Mouse (Mus musculus): Measurements from ENCODE around the gene Nfib. TPM values are rescaled to one million over a fixed set of nuclear protein-coding genes. Genes with fewer than 3 reads are reported as not detected.

Nfib gene
- polyA plus RNA-seq (2012; fragmentation: generic; extraction: Trizol): 7.7 TPM

DNA sequence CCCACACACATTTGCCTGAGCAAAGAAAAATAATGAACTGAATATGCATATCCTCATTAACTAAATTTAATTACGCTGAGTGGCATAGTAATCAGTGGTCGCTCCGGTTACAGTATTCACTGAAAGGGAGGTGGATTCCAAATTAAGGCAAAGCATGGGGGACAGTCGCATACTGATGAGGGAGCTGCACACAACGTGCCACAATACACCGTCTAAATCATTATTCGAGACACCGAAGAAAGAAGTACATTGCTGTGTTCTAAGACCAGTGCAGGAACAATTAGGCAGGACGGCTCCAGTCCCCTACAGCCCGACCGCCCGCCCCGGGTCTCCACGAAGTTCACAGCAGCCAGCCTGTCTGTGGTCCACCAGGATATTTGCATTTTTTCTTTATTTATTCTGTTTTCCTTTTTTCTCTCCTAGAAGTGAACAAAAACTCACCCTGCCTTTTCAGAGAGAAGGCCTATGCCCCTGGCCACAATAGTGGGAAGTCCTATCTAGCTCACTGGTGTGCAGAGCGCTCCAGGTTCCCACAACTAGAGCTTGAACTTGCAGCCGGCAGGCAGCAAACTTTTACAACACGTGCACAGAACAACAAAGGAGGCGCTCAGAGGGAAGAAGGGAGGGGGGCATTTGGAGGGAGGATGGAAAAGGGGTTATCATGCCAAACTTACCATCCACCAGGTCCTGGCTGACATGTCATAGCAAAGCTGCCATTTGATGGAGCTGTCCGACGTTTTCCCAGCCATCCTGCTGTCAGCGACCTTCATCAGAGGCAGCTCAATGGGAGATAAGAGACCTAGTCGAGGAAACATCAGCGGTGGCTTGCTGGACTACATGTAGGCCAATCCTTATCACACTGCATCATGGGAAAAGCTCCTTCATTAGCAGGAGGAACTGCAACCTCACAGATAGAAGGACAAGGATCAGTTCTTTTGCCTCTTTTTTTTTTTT lies at the start of gene Nfib:
Nfib (minus strand) TSS at position 910 of the 954 bp plus-strand sequence.
- Histone ChIP-seq H3ac (ENCODE audit: control insufficient read depth, insufficient read length) (no peak within 1 kb of the TSS), H3K4me3 (no peak within 1 kb of the TSS), H3K27me3 (ENCODE audit: control insufficient read depth, insufficient read depth, insufficient read length) (no peaks in the 10 kb centered on the region), H3K79me2 (ENCODE audit: control insufficient read depth, insufficient read depth) (no peaks in the 10 kb centered on the region), H3K4me2 (ENCODE audit: low read depth) (no peak within 1 kb of the TSS), H3K36me3 (ENCODE audit: control insufficient read depth, insufficient read depth) (no peaks in the 10 kb centered on the region)
- TF ChIP-seq TCF12 (IDR thresholded peaks at IDR 0.05; ENCODE audit: insufficient read depth, poor library complexity, severe bottlenecking) (no peak), MAX (IDR thresholded peaks at IDR 0.05; ENCODE audit: low read depth) (no peak), REST (IDR thresholded peaks at IDR 0.05; ENCODE audit: insufficient read depth, insufficient read length) (no peak), E2F4 (IDR thresholded peaks at IDR 0.05; ENCODE audit: insufficient read depth) (no peak), SRF (IDR thresholded peaks at IDR 0.05; ENCODE audit: control insufficient read depth, insufficient read length, low read depth) (no peak), TCF3 (IDR thresholded peaks at IDR 0.05; ENCODE audit: insufficient read length, low read depth) (no peak), CEBPB (IDR thresholded peaks at IDR 0.05; ENCODE audit: insufficient read depth, poor library complexity, severe bottlenecking) (no peak), POLR2A (IDR thresholded peaks at IDR 0.05; ENCODE audit: insufficient read length, low read depth) (no peak), POLR2AphosphoS2 (IDR thresholded peaks at IDR 0.05; ENCODE audit: insufficient read length, low read depth) (no peak), MYOG (IDR thresholded peaks at IDR 0.05; ENCODE audit: control insufficient read depth in 1 of 3, insufficient read depth in 1 of 3, insufficient read length in 2 of 3, low read depth in 2 of 3) (no peak), USF1 (IDR thresholded peaks at IDR 0.05; ENCODE audit: low read depth) (no peak), MYOD1 (IDR thresholded peaks at IDR 0.05; ENCODE audit: control insufficient read depth in 1 of 3, insufficient read length in 2 of 3, low read depth in 2 of 3) (no peak)

DNA sequence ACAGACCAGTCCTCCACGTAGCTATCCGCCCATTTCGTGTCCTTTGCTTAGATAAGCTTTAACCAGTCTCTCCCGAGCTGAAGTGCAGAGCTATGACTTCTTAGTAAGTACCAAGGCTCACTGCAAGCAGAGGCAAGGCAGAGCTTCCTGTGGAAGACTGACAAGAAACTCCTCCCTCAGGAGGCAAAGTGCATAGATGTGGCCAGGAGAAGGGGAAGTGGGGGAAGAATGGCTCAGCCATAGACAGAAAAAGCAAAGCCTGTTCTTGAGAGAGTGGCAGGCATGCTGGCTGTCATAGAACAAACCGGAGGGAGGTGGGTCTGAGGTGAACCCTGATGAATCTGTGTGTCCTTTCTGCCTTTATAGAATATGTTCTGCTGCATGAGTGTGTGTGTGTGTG lies 30.2 kb upstream of the Nfib start:
- H3K36me3 ChIP-seq (ENCODE audit: control insufficient read depth, insufficient read depth): no peaks in the 10 kb centered on the region
- H3K27me3 ChIP-seq (ENCODE audit: control insufficient read depth, insufficient read depth, insufficient read length): no peaks in the 10 kb centered on the region
- H3K4me2 ChIP-seq (ENCODE audit: low read depth): no peak overlapping the region
- no peak overlapping the region for H3K4me3 ChIP-seq
- no peak for TF ChIP-seq MYOG (IDR thresholded peaks at IDR 0.05; ENCODE audit: control insufficient read depth in 1 of 3, insufficient read depth in 1 of 3, insufficient read length in 2 of 3, low read depth in 2 of 3)
- no peak for TF ChIP-seq CEBPB (IDR thresholded peaks at IDR 0.05; ENCODE audit: insufficient read depth, poor library complexity, severe bottlenecking)
- TF ChIP-seq POLR2A (IDR thresholded peaks at IDR 0.05; ENCODE audit: insufficient read length, low read depth): no peak
- no peak for TF ChIP-seq TCF12 (IDR thresholded peaks at IDR 0.05; ENCODE audit: insufficient read depth, poor library complexity, severe bottlenecking)
- TF ChIP-seq MYOD1 (IDR thresholded peaks at IDR 0.05; ENCODE audit: control insufficient read depth in 1 of 3, insufficient read length in 2 of 3, low read depth in 2 of 3): no peak
- TF ChIP-seq USF1 (IDR thresholded peaks at IDR 0.05; ENCODE audit: low read depth): no peak
- no peak for TF ChIP-seq MAX (IDR thresholded peaks at IDR 0.05; ENCODE audit: low read depth)
- TF ChIP-seq TCF3 (IDR thresholded peaks at IDR 0.05; ENCODE audit: insufficient read length, low read depth): no peak
- no peak for TF ChIP-seq REST (IDR thresholded peaks at IDR 0.05; ENCODE audit: insufficient read depth, insufficient read length)
- TF ChIP-seq POLR2AphosphoS2 (IDR thresholded peaks at IDR 0.05; ENCODE audit: insufficient read length, low read depth): no peak
- no peak overlapping the region for H3ac ChIP-seq (ENCODE audit: control insufficient read depth, insufficient read length)
- H3K79me2 ChIP-seq (ENCODE audit: control insufficient read depth, insufficient read depth): no peaks in the 10 kb centered on the region

DNA sequence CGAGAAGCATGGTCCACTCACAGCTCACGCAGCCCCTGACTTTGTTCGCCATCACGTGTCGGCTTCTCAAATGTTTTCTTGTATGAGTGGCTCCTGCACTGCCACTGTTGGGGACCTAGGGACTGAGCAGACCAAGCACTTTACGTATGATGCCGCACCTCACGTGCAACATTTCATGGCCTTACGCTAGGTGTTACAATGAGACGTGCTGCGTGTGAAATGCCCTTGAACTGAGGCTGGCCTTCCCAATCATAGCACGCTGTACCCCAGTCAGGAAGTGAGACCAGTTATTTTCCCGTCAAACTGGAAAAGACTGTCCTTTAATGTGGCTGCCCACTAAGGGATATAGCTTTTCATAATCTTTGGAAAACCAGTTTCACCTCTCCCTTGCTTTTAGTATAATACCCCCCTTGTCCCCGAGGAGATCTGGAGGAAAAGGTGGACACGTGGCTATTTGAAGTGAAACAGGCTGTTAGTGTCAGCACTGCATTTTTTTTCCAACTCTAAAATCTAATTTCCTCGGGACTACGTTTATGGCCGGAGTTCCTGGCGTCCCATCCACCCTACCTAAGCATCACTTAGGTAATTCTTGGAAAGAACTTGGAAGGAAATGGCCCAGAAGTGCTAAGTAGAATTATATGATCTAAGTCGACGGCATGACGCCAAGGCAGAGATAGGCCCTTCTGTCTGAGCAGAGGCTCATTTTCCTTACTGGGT lies 29.4 kb upstream of the Nfib start:
- H3K36me3 ChIP-seq (ENCODE audit: control insufficient read depth, insufficient read depth): no peaks in the 10 kb centered on the region
- no peak for TF ChIP-seq POLR2AphosphoS2 (IDR thresholded peaks at IDR 0.05; ENCODE audit: insufficient read length, low read depth)
- no peak for TF ChIP-seq TCF3 (IDR thresholded peaks at IDR 0.05; ENCODE audit: insufficient read length, low read depth)
- TF ChIP-seq MAX (IDR thresholded peaks at IDR 0.05; ENCODE audit: low read depth): no peak
- TF ChIP-seq POLR2A (IDR thresholded peaks at IDR 0.05; ENCODE audit: insufficient read length, low read depth): no peak
- no peak for TF ChIP-seq E2F4 (IDR thresholded peaks at IDR 0.05; ENCODE audit: insufficient read depth)
- TF ChIP-seq REST (IDR thresholded peaks at IDR 0.05; ENCODE audit: insufficient read depth, insufficient read length): no peak
- no peak for TF ChIP-seq MYOG (IDR thresholded peaks at IDR 0.05; ENCODE audit: control insufficient read depth in 1 of 3, insufficient read depth in 1 of 3, insufficient read length in 2 of 3, low read depth in 2 of 3)
- no peak overlapping the region for H3ac ChIP-seq (ENCODE audit: control insufficient read depth, insufficient read length)
- H3K27me3 ChIP-seq (ENCODE audit: control insufficient read depth, insufficient read depth, insufficient read length): no peaks in the 10 kb centered on the region
- no peaks in the 10 kb centered on the region for H3K79me2 ChIP-seq (ENCODE audit: control insufficient read depth, insufficient read depth)
- H3K4me2 ChIP-seq (ENCODE audit: low read depth): no peak overlapping the region
- no peak overlapping the region for H3K4me3 ChIP-seq

DNA sequence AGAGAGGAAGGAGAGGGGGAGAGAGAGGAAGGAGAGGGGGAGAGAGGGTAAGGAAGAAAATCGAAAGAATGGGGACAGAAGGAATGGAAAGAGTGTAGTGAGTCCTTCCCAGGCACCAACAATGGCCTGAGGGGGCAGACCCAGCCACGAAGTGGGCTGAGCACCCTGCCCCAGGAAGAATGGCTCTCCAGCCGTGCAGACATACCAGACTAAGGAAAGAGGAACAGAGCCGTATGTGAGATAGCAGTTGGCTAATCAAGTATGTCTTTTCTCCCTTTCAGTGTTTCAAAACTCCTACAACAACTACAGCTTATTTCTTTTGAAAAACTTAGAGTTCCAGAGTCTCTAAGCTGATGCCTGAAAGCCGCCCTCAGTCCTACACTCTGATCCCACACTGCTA lies 28.8 kb upstream of the Nfib start:
- no peak overlapping the region for H3ac ChIP-seq (ENCODE audit: control insufficient read depth, insufficient read length)

More for the DNA sequence above, 28.8 kb upstream of the Nfib start:
- TF ChIP-seq MYOG (IDR thresholded peaks at IDR 0.05; ENCODE audit: control insufficient read depth in 1 of 3, insufficient read depth in 1 of 3, insufficient read length in 2 of 3, low read depth in 2 of 3) (no peak), USF1 (IDR thresholded peaks at IDR 0.05; ENCODE audit: low read depth) (no peak), POLR2A (IDR thresholded peaks at IDR 0.05; ENCODE audit: insufficient read length, low read depth) (no peak), MYOD1 (IDR thresholded peaks at IDR 0.05; ENCODE audit: control insufficient read depth in 1 of 3, insufficient read length in 2 of 3, low read depth in 2 of 3) (no peak), MAX (IDR thresholded peaks at IDR 0.05; ENCODE audit: low read depth) (no peak), REST (IDR thresholded peaks at IDR 0.05; ENCODE audit: insufficient read depth, insufficient read length) (no peak), TCF12 (IDR thresholded peaks at IDR 0.05; ENCODE audit: insufficient read depth, poor library complexity, severe bottlenecking) (no peak), SRF (IDR thresholded peaks at IDR 0.05; ENCODE audit: control insufficient read depth, insufficient read length, low read depth) (no peak), E2F4 (IDR thresholded peaks at IDR 0.05; ENCODE audit: insufficient read depth) (no peak), CEBPB (IDR thresholded peaks at IDR 0.05; ENCODE audit: insufficient read depth, poor library complexity, severe bottlenecking) (no peak), POLR2AphosphoS2 (IDR thresholded peaks at IDR 0.05; ENCODE audit: insufficient read length, low read depth) (no peak), TCF3 (IDR thresholded peaks at IDR 0.05; ENCODE audit: insufficient read length, low read depth) (no peak)
- Histone ChIP-seq H3K4me3 (no peak overlapping the region), H3K4me2 (ENCODE audit: low read depth) (no peak overlapping the region), H3K36me3 (ENCODE audit: control insufficient read depth, insufficient read depth) (no peaks in the 10 kb centered on the region), H3K27me3 (ENCODE audit: control insufficient read depth, insufficient read depth, insufficient read length) (no peaks in the 10 kb centered on the region), H3K79me2 (ENCODE audit: control insufficient read depth, insufficient read depth) (no peaks in the 10 kb centered on the region)

Measured in myocyte (in vitro differentiated cells).